Mouse (Mus musculus) heart, embryonic 15.5 days (tissue): ENCODE measurements around the gene Slc6a13. TPM values are rescaled to one million over a fixed set of nuclear protein-coding genes. Genes with fewer than 3 reads are reported as not detected.

Source experiments
- ATAC-seq: fragments of 200-750 bp; cut with Nextera tagmentation; replicated peaks from 2 replicates; pipeline ENCODE4 v1.8.0; 2017; ENCODE audit warnings: low read depth, moderate TSS enrichment; ENCODE audit not compliant: insufficient number of reproducible peaks, insufficient read depth, low FRiP score
- H3K27ac ChIP-seq: fragments of 300-500 bp; sonication (generic); 2 replicates; pipeline ENCODE4 v1.5.1; 2015; ENCODE audit warnings: mild to moderate bottlenecking, inconsistent platforms
- H3K27me3 ChIP-seq: fragments of 300-500 bp; sonication (generic); 2 replicates; pipeline ENCODE4 v1.6.1; 2015; ENCODE audit warnings: inconsistent platforms
- H3K36me3 ChIP-seq: fragments of 300-500 bp; sonication (generic); 2 replicates; pipeline ENCODE4 v1.6.1; 2015; ENCODE audit warnings: mild to moderate bottlenecking, inconsistent platforms
- H3K4me1 ChIP-seq: fragments of 300-500 bp; sonication (generic); replicated peaks from 2 replicates; pipeline ENCODE4 v1.6.1; 2015; ENCODE audit warnings: inconsistent platforms
- H3K4me2 ChIP-seq: fragments of 300-500 bp; sonication (generic); 2 replicates; pipeline ENCODE4 v1.6.1; 2015; ENCODE audit warnings: inconsistent platforms, mild to moderate bottlenecking, moderate library complexity
- H3K4me3 ChIP-seq: fragments of 300-500 bp; sonication (generic); 2 replicates; pipeline ENCODE4 v1.5.1; 2015; ENCODE audit warnings: mild to moderate bottlenecking, inconsistent platforms
- H3K9ac ChIP-seq: fragments of 300-500 bp; sonication (generic); 2 replicates; pipeline ENCODE4 v1.6.1; 2015; ENCODE audit warnings: mild to moderate bottlenecking, inconsistent platforms
- H3K9me3 ChIP-seq: fragments of 300-500 bp; sonication (generic); replicated peaks from 2 replicates; pipeline ENCODE4 v1.6.1; 2016; ENCODE audit warnings: inconsistent platforms
- WGBS: fragments of 180-500 bp; shearing (Covaris S2); methylation state at CpG from one replicate; pipeline ENCODE4 v1.1.7; 2015; ENCODE audit warnings: mixed read lengths; 5-methylcytosine and 5-hydroxymethylcytosine counted together
- polyA plus RNA-seq: library from polyadenylated mRNA; unstranded; fragments of >200 nt; fragmentation: Nextera tagmentation; extraction: Ambion mirVana; gene quantifications from 2 replicates; pipeline ENCODE4 v1.2.1, GENCODE M21; 2015

The Slc6a13 gene
- polyA plus RNA-seq = 5.6 and 5.7 TPM in 2 replicates

- WGBS = 5% methylated on average over 11 of the region's 11 CpGs
- H3K9ac ChIP-seq = no peak within 1 kb of the TSS
- peak within 1 kb of the TSS; percentile 22 for H3K4me3 ChIP-seq
- H3K36me3 ChIP-seq = no peaks in the 10 kb centered on the region
- H3K4me2 ChIP-seq = peak within 1 kb of the TSS; percentile 44
- H3K27me3 ChIP-seq = no peaks in the 10 kb centered on the region
- H3K4me1 ChIP-seq = peaks cover 12% of the 10 kb centered on the region
- H3K9me3 ChIP-seq = no peaks in the 10 kb centered on the region
- peak within 1 kb of the TSS; percentile 44 for H3K27ac ChIP-seq
- peak; percentile 85 for ATAC-seq
Measured at GRCm38 (mm10) chr6:121299954-121300353, at the start of gene Slc6a13. TSS of gene Slc6a13 (plus strand) at chr6:121300227.

GRCm38 (mm10) chr6:121250406-121250805, 49.6 kb upstream of the Slc6a13 start:
- H3K9ac ChIP-seq = no peak overlapping the region
- no peaks in the 10 kb centered on the region for H3K9me3 ChIP-seq
- WGBS = 75% methylated on average over 1 of the region's 1 CpGs
- no peak overlapping the region for H3K4me2 ChIP-seq
- H3K27me3 ChIP-seq = peaks cover 6% of the 10 kb centered on the region; the same call in 1 of the 2 replicates
- H3K4me1 ChIP-seq = no peaks in the 10 kb centered on the region
- H3K4me3 ChIP-seq = no peak overlapping the region
- no peak for ATAC-seq
- H3K36me3 ChIP-seq = no peaks in the 10 kb centered on the region
- no peak overlapping the region for H3K27ac ChIP-seq

- Histone ChIP-seq H3K9ac (no peak overlapping the region), H3K36me3 (no peaks in the 10 kb centered on the region), H3K27me3 (peaks cover 6% of the 10 kb centered on the region; the same call in 1 of the 2 replicates), H3K4me3 (no peak overlapping the region), H3K27ac (no peak overlapping the region), H3K4me1 (no peaks in the 10 kb centered on the region), H3K4me2 (no peak overlapping the region), H3K9me3 (no peaks in the 10 kb centered on the region)
- 51% methylated on average over 5 of the region's 5 CpGs for WGBS
- no peak for ATAC-seq
Measured at GRCm38 (mm10) chr6:121251256-121251655, 48.8 kb upstream of the Slc6a13 start.

GRCm38 (mm10) chr6:121260548-121260947, 39.5 kb upstream of the Slc6a13 start:
- Histone ChIP-seq H3K4me3 (no peak overlapping the region), H3K4me2 (no peak overlapping the region), H3K36me3 (no peaks in the 10 kb centered on the region), H3K4me1 (no peaks in the 10 kb centered on the region), H3K9ac (no peak overlapping the region), H3K9me3 (no peaks in the 10 kb centered on the region), H3K27me3 (no peaks in the 10 kb centered on the region), H3K27ac (no peak overlapping the region)
- ATAC-seq = no peak
- 24% methylated on average over 9 of the region's 9 CpGs for WGBS

GRCm38 (mm10) chr6:121261233-121261632, 38.8 kb upstream of the Slc6a13 start:
- no peak for ATAC-seq
- WGBS = 57% methylated on average over 8 of the region's 8 CpGs
- H3K9me3 ChIP-seq = no peaks in the 10 kb centered on the region
- H3K4me3 ChIP-seq = no peak overlapping the region
- H3K27me3 ChIP-seq = no peaks in the 10 kb centered on the region
- H3K36me3 ChIP-seq = peaks cover 4% of the 10 kb centered on the region; the same call in 1 of the 2 replicates
- H3K27ac ChIP-seq = no peak overlapping the region
- no peak overlapping the region for H3K9ac ChIP-seq
- H3K4me2 ChIP-seq = no peak overlapping the region
- H3K4me1 ChIP-seq = no peaks in the 10 kb centered on the region

GRCm38 (mm10) chr6:121262004-121262403, 38.0 kb upstream of the Slc6a13 start:
- no peak overlapping the region for H3K4me3 ChIP-seq
- peaks cover 4% of the 10 kb centered on the region; the same call in 1 of the 2 replicates for H3K36me3 ChIP-seq
- no peaks in the 10 kb centered on the region for H3K27me3 ChIP-seq
- no peak overlapping the region for H3K27ac ChIP-seq
- no peak overlapping the region for H3K9ac ChIP-seq
- 83% methylated on average over 10 of the region's 10 CpGs for WGBS
- H3K9me3 ChIP-seq = no peaks in the 10 kb centered on the region
- H3K4me1 ChIP-seq = no peaks in the 10 kb centered on the region
- no peak overlapping the region for H3K4me2 ChIP-seq
- no peak for ATAC-seq

- ATAC-seq = no peak
- Histone ChIP-seq H3K27ac (no peak overlapping the region), H3K9ac (no peak overlapping the region), H3K36me3 (peaks cover 4% of the 10 kb centered on the region; the same call in 1 of the 2 replicates), H3K4me3 (no peak overlapping the region), H3K4me2 (no peak overlapping the region), H3K9me3 (no peaks in the 10 kb centered on the region), H3K27me3 (no peaks in the 10 kb centered on the region), H3K4me1 (no peaks in the 10 kb centered on the region)
- WGBS = 86% methylated on average over 11 of the region's 11 CpGs
Measured at GRCm38 (mm10) chr6:121262496-121262895, 37.5 kb upstream of the Slc6a13 start.

- peaks cover 3% of the 10 kb centered on the region; the same call in 1 of the 2 replicates for H3K4me1 ChIP-seq
- no peak overlapping the region for H3K4me2 ChIP-seq
- H3K4me3 ChIP-seq = no peak overlapping the region
- H3K9ac ChIP-seq = no peak overlapping the region
- ATAC-seq = no peak
- no peaks in the 10 kb centered on the region for H3K9me3 ChIP-seq
- H3K27ac ChIP-seq = no peak overlapping the region
- H3K27me3 ChIP-seq = no peaks in the 10 kb centered on the region
- WGBS = 77% methylated on average over 6 of the region's 6 CpGs
- peaks cover 4% of the 10 kb centered on the region; the same call in 1 of the 2 replicates for H3K36me3 ChIP-seq
Measured at GRCm38 (mm10) chr6:121270156-121270555, 29.9 kb upstream of the Slc6a13 start.

- WGBS = 9% methylated on average over 4 of the region's 4 CpGs
- no peak overlapping the region for H3K9ac ChIP-seq
- no peaks in the 10 kb centered on the region for H3K9me3 ChIP-seq
- H3K4me1 ChIP-seq = peaks cover 3% of the 10 kb centered on the region; the same call in 1 of the 2 replicates
- H3K27me3 ChIP-seq = no peaks in the 10 kb centered on the region
- H3K36me3 ChIP-seq = no peaks in the 10 kb centered on the region
- peak overlapping the region; percentile 70; the same call in 1 of the 2 replicates for H3K4me2 ChIP-seq
- ATAC-seq = no peak
- peak overlapping the region; percentile 57; the same call in 1 of the 2 replicates for H3K4me3 ChIP-seq
- no peak overlapping the region for H3K27ac ChIP-seq
Measured at GRCm38 (mm10) chr6:121271707-121272074, 28.3 kb upstream of the Slc6a13 start.

- Histone ChIP-seq H3K9ac (no peak overlapping the region), H3K4me1 (peaks cover 3% of the 10 kb centered on the region; the same call in 1 of the 2 replicates), H3K4me3 (peak overlapping the region; percentile 57), H3K36me3 (no peaks in the 10 kb centered on the region), H3K27me3 (no peaks in the 10 kb centered on the region), H3K27ac (peak overlapping the region; percentile 70), H3K4me2 (peak overlapping the region; percentile 70), H3K9me3 (no peaks in the 10 kb centered on the region)
- peak; percentile 84 for ATAC-seq
- WGBS = 10% methylated on average over 17 of the region's 17 CpGs
Measured at GRCm38 (mm10) chr6:121272075-121272800, 27.8 kb upstream of the Slc6a13 start.

- no peak overlapping the region for H3K4me2 ChIP-seq
- no peak for ATAC-seq
- H3K9me3 ChIP-seq = no peaks in the 10 kb centered on the region
- H3K27ac ChIP-seq = no peak overlapping the region
- no peak overlapping the region for H3K4me3 ChIP-seq
- H3K36me3 ChIP-seq = no peaks in the 10 kb centered on the region
- no peaks in the 10 kb centered on the region for H3K27me3 ChIP-seq
- WGBS = 79% methylated on average over 3 of the region's 3 CpGs
- peaks cover 3% of the 10 kb centered on the region; the same call in 1 of the 2 replicates for H3K4me1 ChIP-seq
- no peak overlapping the region for H3K9ac ChIP-seq
Measured at GRCm38 (mm10) chr6:121274356-121274755, 25.7 kb upstream of the Slc6a13 start.

GRCm38 (mm10) chr6:121284132-121284531, 15.9 kb upstream of the Slc6a13 start:
- H3K9ac ChIP-seq = no peak overlapping the region
- no peak for ATAC-seq
- no peaks in the 10 kb centered on the region for H3K27me3 ChIP-seq
- no peak overlapping the region for H3K4me2 ChIP-seq
- WGBS = 77% methylated on average over 5 of the region's 5 CpGs
- no peaks in the 10 kb centered on the region for H3K36me3 ChIP-seq
- H3K4me1 ChIP-seq = no peaks in the 10 kb centered on the region
- no peak overlapping the region for H3K27ac ChIP-seq
- H3K4me3 ChIP-seq = no peak overlapping the region
- no peaks in the 10 kb centered on the region for H3K9me3 ChIP-seq
